Mouse (Mus musculus) heart, adult 2 months (tissue): ENCODE measurements around the gene Jagn1. TPM values are rescaled to one million over a fixed set of nuclear protein-coding genes. Genes with fewer than 3 reads are reported as not detected.

Experiments used
- DNase-seq, 2 experiments: peaks; one replicate each; pipeline ENCODE4 v3.0.0; 2021
- H3K27ac ChIP-seq: fragments of 200-600 bp; 2 replicates; pipeline ENCODE4 v1.8.1; 2022
- H3K27me3 ChIP-seq: fragments of 200-500 bp; 2 replicates; pipeline ENCODE4 v1.6.1; 2012; ENCODE audit warnings: mild to moderate bottlenecking, low read length, inconsistent platforms, mixed read lengths; ENCODE audit not compliant: control insufficient read depth, insufficient read depth
- H3K36me3 ChIP-seq: fragments of 200-500 bp; 2 replicates; pipeline ENCODE4 v1.6.1; 2012; ENCODE audit warnings: low read length, inconsistent platforms; ENCODE audit not compliant: control insufficient read depth, insufficient read depth
- H3K4me1 ChIP-seq: fragments of 200-500 bp; 2 replicates; pipeline ENCODE4 v1.6.1; 2011; ENCODE audit warnings: low read length; ENCODE audit not compliant: control insufficient read depth, insufficient read depth
- H3K4me3 ChIP-seq: fragments of 200-600 bp; 2 replicates; pipeline ENCODE4 v1.8.1; 2022
- H3K79me2 ChIP-seq: fragments of 200-500 bp; replicated peaks from 2 replicates; pipeline ENCODE4 v1.6.1; 2012; ENCODE audit warnings: mild to moderate bottlenecking, inconsistent platforms, low read length, moderate library complexity, mixed read lengths; ENCODE audit not compliant: control insufficient read depth, insufficient read depth
- H3K9ac ChIP-seq: fragments of 200-500 bp; 2 replicates; pipeline ENCODE4 v1.6.1; 2012; ENCODE audit warnings: low read depth, mild to moderate bottlenecking, control low read depth, inconsistent platforms, low read length, mixed read lengths
- CTCF ChIP-seq: fragments of 200-600 bp; IDR thresholded peaks from 2 replicates; pipeline ENCODE4 v1.8.1; 2022; ENCODE audit warnings: antibody characterized with exemption, mild to moderate bottlenecking, moderate library complexity
- EP300 ChIP-seq: fragments of 200-500 bp; IDR thresholded peaks from 2 replicates; pipeline ENCODE4 v1.6.1; 2011; ENCODE audit warnings: low read depth, low read length, control low read depth; ENCODE audit not compliant: insufficient read depth
- POLR2A ChIP-seq: fragments of 200-500 bp; IDR thresholded peaks from 2 replicates; pipeline ENCODE4 v1.6.1; 2011; ENCODE audit warnings: mild to moderate bottlenecking, low read depth, low read length, control low read depth; ENCODE audit not compliant: insufficient read depth
- WGBS: fragments of 180-500 bp; shearing (Covaris S2); methylation state at CpG from one replicate; pipeline ENCODE4 v1.1.7; 2018; 5-methylcytosine and 5-hydroxymethylcytosine counted together
- intact Hi-C: fragments of 180-260 bp; cut with DNase I; formaldehyde crosslinking; loops from one replicate; pipeline ENCODE4 v1.15.1; 2025
- polyA plus RNA-seq: library from polyadenylated mRNA; depleted of rRNA; stranded (reverse); fragments of >200 nt; gene quantifications from 2 replicates; pipeline ENCODE4 v1.2.3, GENCODE M21; 2012
- total RNA-seq, 2 experiments: library from RNA; stranded (reverse); gene quantifications; 2 replicates each; pipeline ENCODE4 v1.2.3; 2021

Jagn1 gene
- total and polyA plus RNA-seq, 3 experiments = 21.1 to 43.3 (median 22.5) TPM

GRCm38 (mm10) chr6:113418441-113419198 lies 23.7 kb upstream of the Jagn1 start:
- DNase-seq = no peak
- intact Hi-C loops = loop anchor here (2.0 to 5.0 kb wide), 2 partner anchors 40 to 91 kb away; partner anchors contain the start of genes Arpc4 and Ogg1
- Histone ChIP-seq H3K4me3 (peak overlapping the region; percentile 70), H3K27ac (peak overlapping the region; percentile 75), H3K9ac (peak overlapping the region; percentile 86), H3K79me2 (no peaks in the 10 kb centered on the region), H3K4me1 (peaks cover 3% of the 10 kb centered on the region; the same call in 1 of the 2 replicates), H3K27me3 (no peaks in the 10 kb centered on the region), H3K36me3 (no peaks in the 10 kb centered on the region)
- 10% methylated on average over 16 of the region's 16 CpGs for WGBS
- TF ChIP-seq POLR2A (no peak), EP300 (no peak), CTCF (no peak)

DNA sequence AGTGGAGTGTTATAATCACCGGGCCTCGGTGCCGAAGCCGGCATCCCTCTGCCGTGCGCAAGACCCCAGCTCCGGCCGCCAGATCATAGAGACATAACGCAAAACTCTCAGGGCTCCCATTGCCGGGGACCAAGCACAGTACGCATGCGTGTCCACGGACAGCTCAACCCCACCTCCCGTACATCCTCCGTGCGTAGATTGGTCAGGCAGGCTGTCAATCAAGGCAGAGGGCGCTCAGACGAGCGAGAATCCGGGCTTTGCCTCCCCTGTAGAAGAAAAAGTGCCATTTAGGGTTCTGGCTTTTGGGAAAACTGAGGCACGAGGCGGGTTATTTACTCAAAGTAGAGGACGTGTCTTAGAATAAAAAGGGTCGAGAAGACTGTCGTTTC lies 23.2 kb upstream of the Jagn1 start, which contains the start of gene Rpusd3:
TSS of gene Rpusd3 (minus strand) at position 142 of the 389 bp plus-strand sequence.
- Histone ChIP-seq H3K27ac (peak within 1 kb of the TSS; percentile 75), H3K36me3 (no peaks in the 10 kb centered on the region), H3K9ac (peak within 1 kb of the TSS; percentile 86), H3K79me2 (no peaks in the 10 kb centered on the region), H3K27me3 (no peaks in the 10 kb centered on the region), H3K4me1 (peaks cover 3% of the 10 kb centered on the region; the same call in 1 of the 2 replicates), H3K4me3 (peak within 1 kb of the TSS; percentile 70)
- TF ChIP-seq POLR2A (peak; percentile 93), EP300 (no peak), CTCF (no peak)
- peak; percentile 97 to 100 for DNase-seq
- WGBS = under 1% methylated on average over 25 of the region's 25 CpGs
- intact Hi-C loops = loop anchor here (2.0 to 5.0 kb wide), 2 partner anchors 40 to 92 kb away; partner anchors contain the start of genes Arpc4 and Ogg1

GRCm38 (mm10) chr6:113423000-113423399 lies 19.4 kb upstream of the Jagn1 start:
- H3K4me1 ChIP-seq = peaks cover 3% of the 10 kb centered on the region; the same call in 1 of the 2 replicates
- H3K36me3 ChIP-seq = no peaks in the 10 kb centered on the region
- no peaks in the 10 kb centered on the region for H3K27me3 ChIP-seq
- intact Hi-C loops = loop anchor here (5.0 kb wide), 1 partner anchor 251 kb away; no protein-coding TSS in a partner anchor
- no peak overlapping the region for H3K4me3 ChIP-seq
- no peak for DNase-seq
- H3K27ac ChIP-seq = no peak overlapping the region
- H3K79me2 ChIP-seq = no peaks in the 10 kb centered on the region
- TF ChIP-seq EP300 = no peak
- 38% methylated on average over 4 of the region's 4 CpGs for WGBS
- H3K9ac ChIP-seq = no peak overlapping the region

GRCm38 (mm10) chr6:113424187-113424586 lies 18.2 kb upstream of the Jagn1 start:
- Histone ChIP-seq H3K27ac (no peak overlapping the region), H3K9ac (no peak overlapping the region), H3K36me3 (no peaks in the 10 kb centered on the region), H3K4me3 (no peak overlapping the region), H3K79me2 (no peaks in the 10 kb centered on the region), H3K4me1 (no peaks in the 10 kb centered on the region), H3K27me3 (no peaks in the 10 kb centered on the region)
- intact Hi-C loops = loop anchor here (5.0 kb wide), 1 partner anchor 252 kb away; no protein-coding TSS in a partner anchor
- DNase-seq = no peak
- TF ChIP-seq POLR2A (no peak), CTCF (peak; percentile 48)
- WGBS = 79% methylated on average over 7 of the region's 7 CpGs

GRCm38 (mm10) chr6:113426696-113427095 lies 15.7 kb upstream of the Jagn1 start:
- 88% methylated on average over 4 of the region's 4 CpGs for WGBS
- intact Hi-C loops = no loop called here

GRCm38 (mm10) chr6:113427397-113427796 lies 15.0 kb upstream of the Jagn1 start:
- DNase-seq = no peak
- H3K27ac ChIP-seq = no peak overlapping the region
- 41% methylated on average over 3 of the region's 3 CpGs for WGBS

More at GRCm38 (mm10) chr6:113426696-113427095, 15.7 kb upstream of the Jagn1 start:
- TF ChIP-seq POLR2A = no peak
- TF ChIP-seq CTCF = no peak
- TF ChIP-seq EP300 = no peak
- H3K36me3 ChIP-seq = no peaks in the 10 kb centered on the region
- no peak overlapping the region for H3K27ac ChIP-seq
- no peaks in the 10 kb centered on the region for H3K4me1 ChIP-seq
- H3K4me3 ChIP-seq = no peak overlapping the region
- no peak for DNase-seq
- no peaks in the 10 kb centered on the region for H3K27me3 ChIP-seq
- H3K9ac ChIP-seq = no peak overlapping the region
- no peaks in the 10 kb centered on the region for H3K79me2 ChIP-seq

More at GRCm38 (mm10) chr6:113427397-113427796, 15.0 kb upstream of the Jagn1 start:
- H3K9ac ChIP-seq = no peak overlapping the region
- H3K4me1 ChIP-seq = no peaks in the 10 kb centered on the region
- H3K4me3 ChIP-seq = no peak overlapping the region
- peak; percentile 68 for TF ChIP-seq CTCF
- no peak for TF ChIP-seq POLR2A
- intact Hi-C loops = no loop called here
- no peaks in the 10 kb centered on the region for H3K36me3 ChIP-seq
- no peaks in the 10 kb centered on the region for H3K27me3 ChIP-seq
- H3K79me2 ChIP-seq = no peaks in the 10 kb centered on the region
